ENCODE assay signal across 11 mouse cellular contexts in genomic region chr9:44106596-44106995, GRCm38 (mm10). TPM values are rescaled to one million over a fixed set of nuclear protein-coding genes. Genes with fewer than 3 reads are reported as not detected.
DNase-seq lines count a peak whose midpoint lies in the region; ATAC-seq and TF ChIP-seq lines count a peak whose summit lies in the region.
"Had no signal": no experiment of that assay in that cellular context is flagged by ENCODE, and none has a peak within 500 bp of the region (broad histone marks: within the 10 kb centered on the region; RNA-seq: fewer than 3 reads in every experiment).

No protein-coding gene starts in this region.

- H3K27ac ChIP-seq in kidney, postnatal 0 days = peak overlapping the region; percentile 63; the same call in 1 of the 2 replicates
- peak overlapping the region; percentile 80 for H3K27ac ChIP-seq in hindbrain, embryonic 16.5 days (ENCODE audit: low read depth, low read length)
- peak overlapping the region; percentile 14; the same call in 1 of the 2 replicates for H3K27ac ChIP-seq in midbrain, postnatal 0 days (ENCODE audit: low read depth, low read length)

- H3K9me3 ChIP-seq in kidney, postnatal 0 days (replicated peaks; ENCODE audit: low read length) = no peaks in the 10 kb centered on the region
- H3K9me3 ChIP-seq in hindbrain, embryonic 16.5 days (ENCODE audit: control insufficient read depth, low read length) = no peaks in the 10 kb centered on the region
- no peaks in the 10 kb centered on the region for H3K9me3 ChIP-seq in midbrain, postnatal 0 days (ENCODE audit: low read length)

- no peak for TF ChIP-seq CTCF in kidney, postnatal 0 days (IDR thresholded peaks at IDR 0.05; ENCODE audit: low read depth)
- TF ChIP-seq CTCF in midbrain, postnatal 0 days (IDR thresholded peaks at IDR 0.05) = no peak

- peaks cover 45% of the 10 kb centered on the region for H3K4me1 ChIP-seq in kidney, postnatal 0 days (replicated peaks; ENCODE audit: insufficient read depth, low read length)
- H3K4me1 ChIP-seq in hindbrain, embryonic 16.5 days (ENCODE audit: control insufficient read depth, insufficient read depth, low read depth, low read length) = peaks cover 42% of the 10 kb centered on the region
- peaks cover 6% of the 10 kb centered on the region; the same call in 1 of the 2 replicates for H3K4me1 ChIP-seq in midbrain, postnatal 0 days (ENCODE audit: insufficient read depth, low read length)

- DNase-seq in cerebellum, postnatal 14 days = peak; percentile 72 to 73
- DNase-seq in cerebellum, adult 9-11 months = no peak
- no peak for DNase-seq in kidney, postnatal 0 days (ENCODE audit: low spot score)
- no peak for DNase-seq in kidney, adult 11 months
- DNase-seq in midbrain, postnatal 0 days (ENCODE audit: low spot score) = no peak
- no peak for DNase-seq in thymus, postnatal 4 days
- DNase-seq in frontal cortex, postnatal 36 days (ENCODE audit: low spot score in 2 of 2) = no peak

- 65% methylated on average over 4 of the region's 4 CpGs for WGBS in kidney, postnatal 0 days
- WGBS in hindbrain, embryonic 16.5 days = 74% methylated on average over 4 of the region's 4 CpGs
- WGBS in midbrain, postnatal 0 days = 47% methylated on average over 4 of the region's 4 CpGs

- H3K27me3 ChIP-seq in kidney, postnatal 0 days (ENCODE audit: insufficient read depth, low read length) = no peaks in the 10 kb centered on the region
- no peaks in the 10 kb centered on the region for H3K27me3 ChIP-seq in hindbrain, embryonic 16.5 days (replicated peaks; ENCODE audit: control insufficient read depth, insufficient read depth, low read length)
- H3K27me3 ChIP-seq in midbrain, postnatal 0 days (ENCODE audit: insufficient read depth, low read length) = no peaks in the 10 kb centered on the region
- H3K27me3 ChIP-seq: Patski had no signal

- no peaks in the 10 kb centered on the region for H3K36me3 ChIP-seq in kidney, postnatal 0 days (ENCODE audit: insufficient read depth, low read length)
- H3K36me3 ChIP-seq in hindbrain, embryonic 16.5 days (ENCODE audit: control insufficient read depth, insufficient read depth, low read length) = no peaks in the 10 kb centered on the region
- no peaks in the 10 kb centered on the region; the same call in 1 of the 2 replicates for H3K36me3 ChIP-seq in midbrain, postnatal 0 days (ENCODE audit: insufficient read depth, low read length)

- ATAC-seq in kidney, postnatal 0 days (replicated peaks; ENCODE audit: low FRiP score, low read depth) = no peak
- no peak for ATAC-seq in hindbrain, embryonic 16.5 days
- ATAC-seq in midbrain, postnatal 0 days (ENCODE audit: low FRiP score) = no peak
- ATAC-seq: Patski had no signal

- H3K9ac ChIP-seq in kidney, postnatal 0 days (ENCODE audit: low read depth, low read length) = 0 out of 2 replicates have a peak overlapping the region, but pooled peaks have one; percentile 35
- no peak overlapping the region for H3K9ac ChIP-seq in hindbrain, embryonic 16.5 days (ENCODE audit: low read depth, low read length)
- no peak overlapping the region for H3K9ac ChIP-seq in midbrain, postnatal 0 days (replicated peaks; ENCODE audit: low read length, poor library complexity, severe bottlenecking)

- H3K4me3 ChIP-seq in kidney, postnatal 0 days (replicated peaks; ENCODE audit: low read depth, low read length) = no peak overlapping the region
- H3K4me3 ChIP-seq in hindbrain, embryonic 16.5 days (ENCODE audit: low read length) = no peak overlapping the region
- no peak overlapping the region for H3K4me3 ChIP-seq in midbrain, postnatal 0 days (ENCODE audit: low read depth, low read length)

- H3K4me2 ChIP-seq in kidney, postnatal 0 days (ENCODE audit: low read length) = no peak overlapping the region
- H3K4me2 ChIP-seq in hindbrain, embryonic 16.5 days (ENCODE audit: low read length) = no peak overlapping the region
- H3K4me2 ChIP-seq in midbrain, postnatal 0 days (ENCODE audit: low read depth, low read length, poor library complexity, severe bottlenecking) = no peak overlapping the region

RNA-seq across cellular contexts. Expression of gene C1qtnf5, which starts 0.4 kb away (rescaled TPM):
- polyA plus RNA-seq in kidney, postnatal 0 days (2015; fragmentation: Nextera tagmentation; extraction: Ambion mirVana) = 9.7 and 12.3 TPM in 2 replicates
- polyA plus RNA-seq in hindbrain, embryonic 16.5 days (2015; fragmentation: Nextera tagmentation; extraction: Ambion mirVana) = 8.5 and 9.5 TPM in 2 replicates
- 16.6 and 29.0 TPM in 2 replicates for total RNA-seq in midbrain, postnatal 0 days (2014; rRNA removed)
- 9.9 and 10.7 TPM in 2 replicates for polyA plus RNA-seq in midbrain, postnatal 0 days (2015; fragmentation: Nextera tagmentation; extraction: Ambion mirVana)

RNA-seq across cellular contexts. Expression of gene Mfrp, which starts 5.1 kb away (rescaled TPM):
- 0.11 and 0.16 TPM in 2 replicates for polyA plus RNA-seq in kidney, postnatal 0 days (2015; fragmentation: Nextera tagmentation; extraction: Ambion mirVana)
- 0.20 and 0.31 TPM in 2 replicates for polyA plus RNA-seq in hindbrain, embryonic 16.5 days (2015; fragmentation: Nextera tagmentation; extraction: Ambion mirVana)
- total RNA-seq in midbrain, postnatal 0 days (2014; rRNA removed) = 0.19 and 2.8 TPM in 2 replicates
- polyA plus RNA-seq in midbrain, postnatal 0 days (2015; fragmentation: Nextera tagmentation; extraction: Ambion mirVana) = 0.05 TPM in 1 of 2 replicates, not detected in the other
- total RNA-seq: gastrocnemius, adult 18-20 months had no signal
- polyA plus RNA-seq: large intestine, adult 2 months had no signal

RNA-seq across cellular contexts. Expression of gene Gm49380, which starts 6.7 kb away (rescaled TPM):
- polyA plus RNA-seq in kidney, postnatal 0 days (2015; fragmentation: Nextera tagmentation; extraction: Ambion mirVana) = not detected in 2 replicates
- polyA plus RNA-seq in hindbrain, embryonic 16.5 days (2015; fragmentation: Nextera tagmentation; extraction: Ambion mirVana) = 0.14 and 0.24 TPM in 2 replicates
- not detected in 2 replicates for total RNA-seq in midbrain, postnatal 0 days (2014; rRNA removed)
- polyA plus RNA-seq in midbrain, postnatal 0 days (2015; fragmentation: Nextera tagmentation; extraction: Ambion mirVana) = 0.07 and 0.27 TPM in 2 replicates
- polyA plus RNA-seq: large intestine, adult 2 months had no signal

RNA-seq across cellular contexts. Expression of gene Rnf26, which starts 6.7 kb away (rescaled TPM):
- 46.6 and 49.7 TPM in 2 replicates for polyA plus RNA-seq in kidney, postnatal 0 days (2015; fragmentation: Nextera tagmentation; extraction: Ambion mirVana)
- polyA plus RNA-seq in hindbrain, embryonic 16.5 days (2015; fragmentation: Nextera tagmentation; extraction: Ambion mirVana) = 33.0 and 37.8 TPM in 2 replicates
- total RNA-seq in midbrain, postnatal 0 days (2014; rRNA removed) = 13.0 and 15.0 TPM in 2 replicates
- polyA plus RNA-seq in midbrain, postnatal 0 days (2015; fragmentation: Nextera tagmentation; extraction: Ambion mirVana) = 33.4 and 34.1 TPM in 2 replicates

RNA-seq across cellular contexts. Expression of gene Mcam, which starts 27.7 kb away (rescaled TPM):
- 46.3 and 46.6 TPM in 2 replicates for polyA plus RNA-seq in kidney, postnatal 0 days (2015; fragmentation: Nextera tagmentation; extraction: Ambion mirVana)
- 12.3 and 15.3 TPM in 2 replicates for polyA plus RNA-seq in hindbrain, embryonic 16.5 days (2015; fragmentation: Nextera tagmentation; extraction: Ambion mirVana)
- total RNA-seq in midbrain, postnatal 0 days (2014; rRNA removed) = 14.6 and 19.9 TPM in 2 replicates
- polyA plus RNA-seq in midbrain, postnatal 0 days (2015; fragmentation: Nextera tagmentation; extraction: Ambion mirVana) = 4.4 TPM in 2 replicates

Comparison
In these comparisons a context has a peak if more than half of its experiments do, and no peak if none do; other contexts are left out.
1. DNase-seq: peak in cerebellum, postnatal 14 days (2 of 2); none in cerebellum, adult 9-11 months (single experiment), kidney, postnatal 0 days (single experiment), kidney, adult 11 months (single experiment), midbrain, postnatal 0 days (single experiment), thymus, postnatal 4 days (single experiment) and frontal cortex, postnatal 36 days (0 of 2).
2. H3K27ac ChIP-seq: peak in every context shown above with its lines; median percentile 80 in hindbrain, embryonic 16.5 days; 63 in kidney, postnatal 0 days; 14 in midbrain, postnatal 0 days.